Mouse (Mus musculus) heart, embryonic 11.5 days (tissue): Measurements from ENCODE around the gene Olfr877. TPM values are rescaled to one million over a fixed set of nuclear protein-coding genes. Genes with fewer than 3 reads are reported as not detected.

Experiments
- ATAC-seq: fragments of 200-750 bp; cut with Nextera tagmentation; replicated peaks from 2 replicates; pipeline ENCODE4 v1.8.0; 2017; ENCODE audit warnings: moderate library complexity; ENCODE audit not compliant: insufficient number of reproducible peaks, low FRiP score, low TSS enrichment
- H3K27ac ChIP-seq: fragments of 300-500 bp; sonication (generic); 2 replicates; pipeline ENCODE4 v1.5.1; 2014; ENCODE audit warnings: mild to moderate bottlenecking, low read depth, low read length
- H3K27me3 ChIP-seq: fragments of 300-500 bp; sonication (generic); 2 replicates; pipeline ENCODE4 v1.6.1; 2014; ENCODE audit warnings: mild to moderate bottlenecking, low read length, mixed read lengths; ENCODE audit not compliant: control insufficient read depth, insufficient read depth
- H3K36me3 ChIP-seq: fragments of 300-500 bp; sonication (generic); 2 replicates; pipeline ENCODE4 v1.6.1; 2014; ENCODE audit warnings: mild to moderate bottlenecking, low read length, moderate library complexity, mixed read lengths; ENCODE audit not compliant: control insufficient read depth, insufficient read depth
- H3K4me1 ChIP-seq: fragments of 300-500 bp; sonication (generic); 2 replicates; pipeline ENCODE4 v1.6.1; 2014; ENCODE audit warnings: low read length; ENCODE audit not compliant: control insufficient read depth, insufficient read depth
- H3K4me2 ChIP-seq: fragments of 300-500 bp; sonication (generic); 2 replicates; pipeline ENCODE4 v1.6.1; 2014; ENCODE audit warnings: mild to moderate bottlenecking, moderate library complexity
- H3K4me3 ChIP-seq: fragments of 300-500 bp; sonication (generic); 2 replicates; pipeline ENCODE4 v1.5.1; 2014; ENCODE audit warnings: low read depth, low read length
- H3K9ac ChIP-seq: fragments of 300-500 bp; sonication (generic); 2 replicates; pipeline ENCODE4 v1.6.1; 2014; ENCODE audit warnings: mild to moderate bottlenecking, low read depth, low read length, moderate library complexity
- H3K9me3 ChIP-seq: fragments of 300-500 bp; sonication (generic); replicated peaks from 2 replicates; pipeline ENCODE4 v1.6.1; 2016; ENCODE audit warnings: low read length; ENCODE audit not compliant: control insufficient read depth
- WGBS: fragments of 180-500 bp; shearing (Covaris S2); extraction: QIAGEN DNeasy Blood & Tissue Kit; methylation state at CpG from one replicate; pipeline ENCODE4 v1.1.7; 2014; ENCODE audit not compliant: insufficient replicate concordance; 5-methylcytosine and 5-hydroxymethylcytosine counted together
- polyA plus RNA-seq: library from polyadenylated mRNA; unstranded; fragments of >200 nt; fragmentation: Nextera tagmentation; extraction: Ambion mirVana; gene quantifications from 2 replicates; pipeline ENCODE4 v1.2.1, GENCODE M21; 2014

Olfr877 gene
- not detected in 2 replicates for polyA plus RNA-seq

DNA sequence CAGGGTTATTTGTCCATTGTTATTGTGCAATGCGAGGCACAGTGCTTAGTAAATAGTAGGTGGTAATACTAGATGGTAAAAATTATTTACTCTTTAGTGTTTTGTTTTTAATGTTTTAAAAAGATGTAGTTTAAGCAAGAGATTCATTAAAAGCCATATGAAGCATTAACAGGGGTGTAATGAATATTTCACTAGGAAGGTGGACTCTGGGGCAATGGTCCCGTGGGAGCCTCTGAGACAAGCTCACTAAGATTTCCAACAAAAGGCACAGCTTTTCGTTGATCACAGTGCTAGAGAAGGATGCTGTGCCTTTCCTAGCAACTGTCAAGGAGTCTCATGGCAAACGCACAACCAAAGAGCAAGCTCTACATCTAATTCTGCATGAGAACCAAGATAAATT is at the start of gene Olfr877:
Gene Olfr877, plus strand, starts transcription at position 301 of the 400 bp plus-strand sequence.
- no peak within 1 kb of the TSS for H3K9ac ChIP-seq
- no peaks in the 10 kb centered on the region for H3K9me3 ChIP-seq
- H3K36me3 ChIP-seq: no peaks in the 10 kb centered on the region
- no peak for ATAC-seq
- H3K4me2 ChIP-seq: no peak within 1 kb of the TSS
- H3K27ac ChIP-seq: no peak within 1 kb of the TSS
- H3K4me3 ChIP-seq: no peak within 1 kb of the TSS
- no peaks in the 10 kb centered on the region for H3K4me1 ChIP-seq
- H3K27me3 ChIP-seq: no peaks in the 10 kb centered on the region
- WGBS: 72% methylated on average over 4 of the region's 4 CpGs

DNA sequence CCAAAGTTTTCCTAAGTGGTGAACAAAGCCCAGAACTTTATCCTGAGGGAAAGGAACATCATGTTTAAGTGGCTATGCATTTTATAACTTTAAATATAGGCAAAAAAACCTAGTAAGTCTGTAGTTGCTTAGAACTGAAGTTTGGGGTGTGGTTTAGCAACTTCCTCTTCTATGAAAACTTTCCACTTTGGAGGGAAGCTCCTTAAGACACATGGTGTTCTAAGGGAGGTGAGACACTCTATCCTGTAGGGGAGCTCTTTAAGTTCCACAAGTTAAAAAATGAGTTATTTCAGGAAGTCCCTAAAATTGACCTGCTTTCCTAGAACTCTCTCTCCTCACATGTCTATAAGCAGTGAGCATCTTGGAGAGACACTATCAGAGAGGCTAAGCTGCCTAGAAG is 46.8 kb upstream of the Olfr877 start:
- Histone ChIP-seq H3K4me2 (no peak overlapping the region), H3K4me3 (no peak overlapping the region), H3K4me1 (no peaks in the 10 kb centered on the region), H3K27ac (no peak overlapping the region), H3K36me3 (no peaks in the 10 kb centered on the region), H3K9ac (no peak overlapping the region), H3K9me3 (no peaks in the 10 kb centered on the region), H3K27me3 (no peaks in the 10 kb centered on the region)
- no peak for ATAC-seq

DNA sequence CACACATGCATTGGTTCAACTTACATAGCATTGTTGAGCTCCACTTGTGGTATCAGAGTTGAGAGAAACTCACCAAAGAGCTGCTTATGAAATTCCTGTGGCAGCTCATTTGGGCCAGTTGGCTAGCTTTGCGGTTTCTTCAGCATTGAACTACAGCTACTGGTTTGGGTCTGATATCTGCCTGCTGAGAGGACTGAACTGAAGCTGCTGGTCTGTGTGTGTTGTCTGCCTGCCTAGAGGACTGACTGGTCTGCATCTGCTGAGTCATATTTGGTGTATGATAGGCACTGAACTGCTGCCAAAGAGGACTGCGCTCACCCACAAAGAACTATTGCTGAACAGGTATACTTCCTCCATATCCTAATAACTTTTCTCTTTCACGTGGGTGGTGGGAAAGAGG is 45.6 kb upstream of the Olfr877 start:
- 78% methylated on average over 3 of the region's 3 CpGs for WGBS
- no peak for ATAC-seq
- Histone ChIP-seq H3K4me2 (no peak overlapping the region), H3K4me1 (no peaks in the 10 kb centered on the region), H3K27me3 (no peaks in the 10 kb centered on the region), H3K36me3 (no peaks in the 10 kb centered on the region), H3K9me3 (no peaks in the 10 kb centered on the region), H3K4me3 (no peak overlapping the region), H3K9ac (no peak overlapping the region), H3K27ac (no peak overlapping the region)

DNA sequence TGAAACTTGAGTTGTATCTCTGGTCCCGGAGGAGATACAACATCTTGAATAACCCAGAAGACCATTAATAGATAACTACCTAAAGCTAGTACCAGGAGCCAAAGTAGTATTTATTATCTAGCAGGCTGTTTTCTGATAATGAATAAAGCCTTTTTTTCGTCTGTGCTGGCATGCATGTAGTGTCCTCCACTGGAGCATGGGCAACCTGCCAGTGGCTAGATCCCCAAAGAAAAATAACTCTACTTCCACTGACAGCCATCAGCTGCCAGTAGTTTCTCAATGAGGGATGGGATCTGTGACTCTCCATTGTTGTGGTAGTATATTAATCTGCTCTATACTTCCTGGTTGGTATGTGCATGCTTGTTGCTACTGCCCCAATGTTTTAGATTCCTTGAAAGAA is 45.1 kb upstream of the Olfr877 start:
- no peaks in the 10 kb centered on the region for H3K36me3 ChIP-seq
- H3K9ac ChIP-seq: no peak overlapping the region
- no peaks in the 10 kb centered on the region for H3K4me1 ChIP-seq
- no peaks in the 10 kb centered on the region for H3K27me3 ChIP-seq
- no peaks in the 10 kb centered on the region for H3K9me3 ChIP-seq
- no peak overlapping the region for H3K4me3 ChIP-seq
- H3K27ac ChIP-seq: no peak overlapping the region
- WGBS: 57% methylated on average over 2 of the region's 2 CpGs
- no peak overlapping the region for H3K4me2 ChIP-seq
- ATAC-seq: no peak

DNA sequence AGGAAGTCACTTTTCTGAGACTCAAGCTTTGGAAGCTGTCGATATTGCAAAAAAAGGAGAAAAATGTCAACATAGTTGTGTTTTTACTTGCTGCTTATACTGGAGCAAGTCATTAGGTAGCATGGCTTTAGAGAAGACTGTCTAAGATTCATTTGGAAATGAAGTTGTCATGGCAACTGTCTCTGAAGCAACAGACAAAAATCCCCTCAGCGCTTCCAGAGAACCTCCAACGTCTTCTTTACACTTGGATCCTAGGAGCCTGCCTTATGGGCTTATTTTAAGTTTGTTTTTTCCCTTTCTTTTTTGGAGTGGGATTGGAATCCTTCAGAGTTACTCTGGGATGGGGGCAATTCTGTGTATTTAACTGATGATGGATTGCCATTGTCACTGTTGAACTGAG is 39.4 kb upstream of the Olfr877 start:
- Histone ChIP-seq H3K9me3 (no peaks in the 10 kb centered on the region), H3K4me1 (no peaks in the 10 kb centered on the region), H3K27ac (no peak overlapping the region), H3K27me3 (no peaks in the 10 kb centered on the region), H3K36me3 (no peaks in the 10 kb centered on the region), H3K4me2 (no peak overlapping the region), H3K9ac (no peak overlapping the region), H3K4me3 (no peak overlapping the region)
- ATAC-seq: no peak
- 84% methylated on average over 3 of the region's 3 CpGs for whole genome bisulfite sequencing

DNA sequence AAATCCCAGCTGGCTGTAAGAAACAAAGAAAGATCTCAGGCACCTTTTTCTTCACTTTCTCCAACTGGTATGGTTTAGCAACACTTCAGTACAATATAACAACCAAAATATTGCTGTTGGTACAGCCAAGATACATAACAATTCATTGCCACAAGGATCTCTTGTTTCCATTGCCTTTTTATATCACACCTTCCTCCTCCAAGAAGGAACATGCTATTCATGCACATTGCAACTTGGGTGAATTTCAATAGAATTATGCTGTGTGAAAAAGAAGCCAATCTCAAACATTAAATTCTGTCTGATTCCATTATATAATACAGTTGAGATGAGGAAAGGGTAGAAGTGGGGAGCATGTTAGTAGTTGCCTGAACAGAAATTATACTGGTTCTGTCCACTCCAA is 24.2 kb upstream of the Olfr877 start:
- Histone ChIP-seq H3K9me3 (no peaks in the 10 kb centered on the region), H3K36me3 (no peaks in the 10 kb centered on the region), H3K4me1 (no peaks in the 10 kb centered on the region), H3K4me3 (no peak overlapping the region), H3K9ac (no peak overlapping the region), H3K27ac (no peak overlapping the region), H3K4me2 (no peak overlapping the region), H3K27me3 (no peaks in the 10 kb centered on the region)
- ATAC-seq: no peak

DNA sequence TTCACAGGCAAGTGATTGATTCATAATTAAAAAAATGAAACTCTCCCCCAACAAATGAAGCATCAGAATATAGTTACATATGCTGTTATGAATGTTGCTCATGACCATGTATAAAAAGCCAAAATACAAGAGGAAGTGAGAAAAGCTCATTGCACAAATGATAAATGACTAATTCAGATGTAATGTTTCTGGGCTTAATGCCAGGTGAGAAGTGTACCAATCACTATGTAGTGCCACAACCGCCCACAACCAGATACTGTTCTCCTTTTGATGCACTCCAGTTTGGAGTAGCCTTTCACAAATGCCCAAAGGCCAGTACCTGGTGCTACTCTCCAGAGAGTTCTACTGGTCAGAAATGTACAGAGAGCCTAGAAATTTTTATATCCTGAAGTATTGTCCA is 20.7 kb upstream of the Olfr877 start:
- no peak for ATAC-seq
- WGBS: 68% methylated on average over 1 of the region's 1 CpGs
- no peak overlapping the region for H3K9ac ChIP-seq
- no peak overlapping the region for H3K27ac ChIP-seq
- H3K36me3 ChIP-seq: no peaks in the 10 kb centered on the region
- no peaks in the 10 kb centered on the region for H3K27me3 ChIP-seq
- H3K4me1 ChIP-seq: no peaks in the 10 kb centered on the region
- no peaks in the 10 kb centered on the region for H3K9me3 ChIP-seq
- H3K4me2 ChIP-seq: no peak overlapping the region
- no peak overlapping the region for H3K4me3 ChIP-seq

DNA sequence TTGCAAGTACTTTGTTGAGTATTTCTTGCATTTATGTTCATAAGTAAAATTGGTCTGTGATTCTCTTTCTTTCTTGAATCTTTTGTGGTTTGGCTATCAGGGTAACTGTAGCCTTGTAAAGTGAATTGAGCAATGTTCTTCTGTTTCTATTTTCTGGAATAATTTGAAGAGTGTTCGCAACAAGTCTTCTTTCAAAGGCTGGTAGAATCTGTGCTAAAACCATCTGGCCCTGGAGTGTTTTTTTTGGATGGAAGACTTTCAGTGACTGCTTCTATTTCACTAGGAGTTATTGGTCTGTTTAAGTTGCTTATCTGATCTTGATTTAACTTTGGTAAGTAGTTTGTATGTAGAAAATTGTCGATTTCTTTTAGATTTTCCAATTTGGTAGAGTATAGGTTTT is 4.8 kb upstream of the Olfr877 start:
- WGBS: 74% methylated on average over 2 of the region's 2 CpGs
- ATAC-seq: no peak
- Histone ChIP-seq H3K9me3 (no peaks in the 10 kb centered on the region), H3K27me3 (no peaks in the 10 kb centered on the region), H3K4me2 (no peak overlapping the region), H3K27ac (no peak overlapping the region), H3K4me1 (no peaks in the 10 kb centered on the region), H3K9ac (no peak overlapping the region), H3K4me3 (no peak overlapping the region), H3K36me3 (no peaks in the 10 kb centered on the region)

DNA sequence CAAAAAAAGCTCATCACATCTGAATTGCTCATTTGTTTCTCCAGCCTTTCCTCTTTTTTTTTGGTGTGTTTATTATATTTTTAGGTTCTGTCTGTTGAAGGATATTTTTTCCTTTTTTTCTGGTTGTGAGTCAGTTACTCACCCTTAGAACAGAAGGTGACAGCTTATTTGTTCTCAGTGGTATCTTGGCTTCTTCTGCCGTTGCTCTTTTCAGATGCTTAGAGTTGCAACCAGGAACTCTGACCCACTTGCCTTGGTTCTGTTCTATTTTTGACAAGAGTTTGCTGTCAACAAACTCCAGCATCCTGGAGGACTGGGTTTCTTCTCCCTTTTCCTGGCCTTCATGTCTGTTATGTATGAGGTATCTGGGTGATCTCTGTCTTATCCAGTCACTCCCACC is 9.3 kb downstream of the Olfr877 start:
- no peak for ATAC-seq
- no peak overlapping the region for H3K4me3 ChIP-seq
- no peaks in the 10 kb centered on the region for H3K4me1 ChIP-seq
- H3K9ac ChIP-seq: no peak overlapping the region
- no peaks in the 10 kb centered on the region for H3K9me3 ChIP-seq
- no peaks in the 10 kb centered on the region for H3K27me3 ChIP-seq
- H3K27ac ChIP-seq: no peak overlapping the region
- WGBS: 44% methylated on average over 1 of the region's 1 CpGs
- no peak overlapping the region for H3K4me2 ChIP-seq
- H3K36me3 ChIP-seq: no peaks in the 10 kb centered on the region
